Mouse (Mus musculus): ENCODE measurements around the gene Gm10663.

DNA sequence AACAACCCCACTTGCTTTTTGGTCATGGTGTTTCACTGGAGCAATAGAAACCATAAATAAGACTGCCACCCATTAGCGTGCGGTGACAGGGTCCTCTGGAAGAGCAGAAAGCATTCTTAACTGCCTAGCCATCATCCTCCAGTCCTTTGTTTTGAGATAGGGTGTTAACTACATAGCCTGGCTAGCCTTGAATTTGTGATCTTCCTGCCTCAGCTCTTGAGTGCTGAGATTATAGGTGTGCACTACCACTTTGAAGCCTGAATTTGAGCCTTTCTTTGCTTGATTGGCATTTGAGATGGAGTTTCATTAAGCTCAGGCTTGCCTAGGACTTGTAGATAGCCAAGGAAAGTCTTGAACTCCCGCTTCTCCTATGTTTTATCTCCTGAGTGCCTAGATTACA, 21.3 kb upstream of the Gm10663 start:
- TF ChIP-seq POLR2A (IDR thresholded peaks at IDR 0.05; ENCODE audit: low read depth, low read length) (no peak), CTCF (conservative IDR thresholded peaks at IDR 0.05; ENCODE audit: insufficient read depth, insufficient read length, low read depth, low read length) (no peak)

All from kidney, adult 2 months (tissue).